Mouse (Mus musculus) bone marrow macrophage, adult 2 months (primary cell): ENCODE results near the gene Prkn.

Experiments used
- CTCF ChIP-seq: IDR thresholded peaks from 2 replicates; pipeline ENCODE4 v1.5.1; 2012; ENCODE audit warnings: low read depth, mild to moderate bottlenecking, low read length, moderate library complexity
- POLR2A ChIP-seq: IDR thresholded peaks from 2 replicates; pipeline ENCODE4 v1.6.1; 2012; ENCODE audit warnings: mild to moderate bottlenecking, low read depth, low read length, borderline replicate concordance

DNA sequence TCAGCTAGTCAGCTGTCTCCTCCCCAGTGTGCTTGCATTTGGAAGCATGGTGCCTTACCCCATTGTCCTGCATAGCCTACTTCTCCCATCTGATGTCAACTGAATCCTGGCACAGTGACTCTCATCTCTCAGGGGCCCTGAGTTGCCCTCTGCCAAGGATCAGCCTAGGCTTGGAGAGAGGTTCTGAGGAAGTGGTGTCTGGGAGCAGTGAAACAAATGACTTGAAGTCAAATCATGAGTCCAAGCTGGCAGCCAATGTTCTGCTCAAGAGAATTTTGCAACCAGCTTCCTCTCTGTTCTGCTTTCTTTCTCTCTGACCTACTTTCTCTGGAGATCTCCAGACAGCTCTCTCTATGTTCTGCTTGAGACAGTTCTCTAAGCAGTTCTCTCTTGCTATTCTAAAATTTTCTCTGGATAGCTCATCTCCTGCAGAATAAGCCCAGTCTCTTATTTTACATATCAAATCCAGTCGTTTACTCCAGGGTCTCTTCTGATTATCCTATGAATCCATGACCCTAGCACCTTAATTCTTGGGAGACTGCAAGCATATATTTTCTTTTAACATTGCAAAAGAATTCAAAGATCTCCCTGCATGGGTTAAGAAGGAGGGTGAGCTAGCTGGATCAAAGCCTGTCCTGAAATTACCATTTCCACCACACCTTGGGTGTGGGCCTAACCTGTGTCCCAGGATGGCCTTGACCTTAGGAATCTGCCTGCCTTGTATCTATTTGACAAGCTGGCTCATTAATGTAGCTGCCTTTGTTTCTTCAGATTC lies 512.8 kb downstream of the Prkn start:
- no peak for TF ChIP-seq CTCF
- no peak for TF ChIP-seq POLR2A
